Mouse (Mus musculus) hindbrain, embryonic 10.5 days (tissue): ENCODE measurements at regions not wholly inside any gene's neighbourhood (a gene's known extent, or its start where the extent isn't known, plus 50 kb on each side); places are given as distances from the start of the nearest gene placed in this dataset.
"Not testable (repeated sequence)": the region's sequence is repeated elsewhere in the genome, so short reads cannot be mapped to it uniquely, and the experiment has no call there.

Source experiments
- DNase-seq: peaks from one replicate; pipeline ENCODE4 v3.0.0-alpha.2; 2017; ENCODE audit warnings: low spot score
- H3K27ac ChIP-seq: fragments of 300-500 bp; sonication (generic); 2 replicates; pipeline ENCODE4 v1.5.1; 2016; ENCODE audit warnings: mild to moderate bottlenecking, moderate library complexity
- H3K27me3 ChIP-seq: fragments of 300-500 bp; sonication (generic); 2 replicates; pipeline ENCODE4 v1.6.1; 2016; ENCODE audit warnings: mild to moderate bottlenecking; ENCODE audit not compliant: poor library complexity, insufficient read depth, severe bottlenecking
- H3K36me3 ChIP-seq: fragments of 300-500 bp; sonication (generic); 2 replicates; pipeline ENCODE4 v1.6.1; 2016; ENCODE audit warnings: mild to moderate bottlenecking, moderate library complexity
- H3K4me1 ChIP-seq: fragments of 300-500 bp; sonication (generic); replicated peaks from 2 replicates; pipeline ENCODE4 v1.6.1; 2016; ENCODE audit warnings: mild to moderate bottlenecking
- H3K4me3 ChIP-seq: fragments of 300-500 bp; sonication (generic); 2 replicates; pipeline ENCODE4 v1.5.1; 2016; ENCODE audit warnings: mild to moderate bottlenecking, moderate library complexity
- H3K9me3 ChIP-seq: fragments of 300-500 bp; sonication (generic); 2 replicates; pipeline ENCODE4 v1.6.1; 2016; ENCODE audit warnings: mild to moderate bottlenecking, moderate library complexity
- WGBS: fragments of 180-500 bp; shearing (Covaris S2); methylation state at CpG from one replicate; pipeline ENCODE4 v1.1.7; 2016; 5-methylcytosine and 5-hydroxymethylcytosine counted together

DNA sequence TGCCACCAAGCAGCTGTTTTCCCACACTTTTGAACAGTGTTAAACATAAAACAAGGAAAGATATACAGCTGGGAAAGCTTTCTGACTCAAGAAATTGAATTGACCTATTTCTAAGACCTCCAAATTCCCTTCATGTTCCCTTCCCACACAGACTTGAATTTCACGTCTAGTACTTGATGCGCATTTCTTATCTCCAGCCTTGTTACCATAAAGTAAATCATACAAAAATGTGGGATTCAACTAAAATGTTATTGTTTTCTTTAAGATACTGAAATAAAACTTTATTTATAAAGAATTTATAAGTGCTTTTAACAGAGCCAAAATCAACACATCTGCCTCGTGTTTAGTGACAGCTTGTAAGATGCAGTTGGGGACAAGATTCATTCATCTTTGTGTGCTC lies 289.7 kb downstream of the Pros1 start:
- Histone ChIP-seq H3K4me3 (no peak overlapping the region), H3K27ac (no peak overlapping the region), H3K9me3 (no peaks in the 10 kb centered on the region), H3K36me3 (no peaks in the 10 kb centered on the region), H3K27me3 (no peaks in the 10 kb centered on the region), H3K4me1 (no peaks in the 10 kb centered on the region)
- 92% methylated on average over 3 of the region's 3 CpGs for WGBS
- DNase-seq, result no peak

DNA sequence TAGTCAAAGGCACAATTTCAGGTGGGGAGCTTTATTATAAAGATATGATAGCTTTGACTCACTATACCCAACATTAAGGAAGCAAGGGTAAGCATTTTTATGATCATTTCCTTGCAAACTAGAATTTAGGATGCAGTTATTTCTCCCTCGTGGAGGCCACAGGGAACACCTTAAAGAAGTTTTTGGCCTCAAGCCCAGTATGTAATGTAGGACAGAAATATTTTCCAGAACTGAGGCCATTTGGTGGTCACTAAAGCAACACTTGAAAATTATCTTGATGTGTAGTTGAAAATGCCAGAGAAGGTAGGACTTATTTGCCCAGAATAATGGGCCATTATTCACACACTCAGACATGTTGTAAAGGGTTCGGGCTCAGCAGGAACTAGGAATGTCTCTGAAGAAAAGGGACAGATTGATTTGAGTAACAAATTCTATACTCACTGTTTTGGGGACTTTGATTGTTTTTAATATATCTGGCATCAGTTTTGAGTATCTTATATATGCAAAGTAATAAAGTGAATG lies 301.3 kb downstream of the Pros1 start:
- Histone ChIP-seq H3K4me1 (no peaks in the 10 kb centered on the region), H3K27me3 (no peaks in the 10 kb centered on the region), H3K9me3 (no peaks in the 10 kb centered on the region), H3K4me3 (no peak overlapping the region), H3K36me3 (no peaks in the 10 kb centered on the region), H3K27ac (no peak overlapping the region)
- 77% methylated on average over 2 of the region's 2 CpGs for WGBS
- no peak for DNase-seq

DNA sequence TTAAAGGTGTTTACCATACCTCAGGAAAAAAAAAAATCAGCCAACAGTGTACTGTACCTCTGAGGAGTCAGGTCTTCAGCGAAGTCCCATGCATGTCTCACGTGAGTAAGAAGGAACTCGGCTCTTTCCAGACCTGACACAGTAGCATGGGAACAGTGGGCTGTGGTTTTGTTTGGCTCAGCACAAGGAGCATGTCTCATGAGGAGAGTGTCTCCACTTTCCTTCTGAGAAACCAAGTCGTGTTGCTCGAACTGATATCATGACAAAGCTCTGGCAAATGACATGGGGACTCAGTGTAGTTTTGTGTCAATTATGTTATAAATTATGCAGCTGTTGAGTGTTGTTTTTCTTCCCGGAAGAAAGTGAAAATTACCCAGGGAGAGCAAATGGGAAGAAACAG lies 316.0 kb downstream of the Pros1 start:
- 82% methylated on average over 6 of the region's 6 CpGs for WGBS
- Histone ChIP-seq H3K4me3 (no peak overlapping the region), H3K9me3 (no peaks in the 10 kb centered on the region), H3K36me3 (no peaks in the 10 kb centered on the region), H3K27ac (no peak overlapping the region), H3K4me1 (no peaks in the 10 kb centered on the region; the same call in 1 of the 2 replicates), H3K27me3 (no peaks in the 10 kb centered on the region)
- DNase-seq, result no peak

DNA sequence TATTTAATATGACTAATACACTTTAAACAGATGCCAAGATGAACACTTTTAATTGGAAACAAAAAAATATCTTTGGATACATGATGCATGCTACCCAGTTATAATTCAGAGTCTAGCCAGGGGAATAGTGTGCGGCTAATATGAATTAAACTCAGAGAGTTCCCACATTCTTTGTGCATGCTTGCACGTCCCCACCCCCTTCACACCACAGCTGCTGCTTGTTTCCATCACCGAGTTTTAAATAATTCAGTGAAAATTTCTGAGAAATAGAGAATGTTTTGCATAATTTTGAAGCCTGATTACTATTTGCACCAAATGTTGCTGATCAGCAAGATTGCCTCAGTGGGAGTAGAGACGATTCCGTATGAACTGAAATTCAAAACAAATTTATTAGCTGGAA lies 325.1 kb downstream of the Pros1 start:
- H3K4me3 ChIP-seq, result no peak overlapping the region
- H3K36me3 ChIP-seq, result no peaks in the 10 kb centered on the region
- H3K4me1 ChIP-seq, result no peaks in the 10 kb centered on the region
- DNase-seq, result no peak
- WGBS, result 75% methylated on average over 5 of the region's 5 CpGs
- no peaks in the 10 kb centered on the region for H3K9me3 ChIP-seq
- H3K27ac ChIP-seq, result no peak overlapping the region
- H3K27me3 ChIP-seq, result no peaks in the 10 kb centered on the region

DNA sequence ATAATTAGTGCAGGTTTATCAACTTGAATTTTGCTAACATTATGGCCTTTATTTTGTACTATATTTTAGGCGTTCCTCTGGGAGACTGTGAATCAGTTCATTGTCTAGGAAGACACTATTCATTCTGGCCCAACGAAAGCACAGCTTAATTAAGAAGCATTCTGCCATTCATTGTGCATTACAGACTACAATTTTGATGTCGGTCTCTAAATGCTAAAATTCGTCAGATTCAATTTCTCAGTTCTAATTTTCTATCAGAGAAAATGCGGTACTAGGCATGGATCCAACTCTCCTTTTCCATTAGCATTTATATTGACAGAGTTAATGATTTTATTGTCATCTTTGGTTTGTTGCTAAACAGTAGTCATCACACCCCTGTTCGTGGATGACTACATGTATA lies 337.1 kb downstream of the Pros1 start:
- H3K36me3 ChIP-seq, result no peaks in the 10 kb centered on the region
- 77% methylated on average over 6 of the region's 6 CpGs for WGBS
- no peaks in the 10 kb centered on the region for H3K27me3 ChIP-seq
- DNase-seq, result no peak
- H3K27ac ChIP-seq, result no peak overlapping the region
- no peak overlapping the region for H3K4me3 ChIP-seq
- no peaks in the 10 kb centered on the region for H3K9me3 ChIP-seq
- no peaks in the 10 kb centered on the region for H3K4me1 ChIP-seq

DNA sequence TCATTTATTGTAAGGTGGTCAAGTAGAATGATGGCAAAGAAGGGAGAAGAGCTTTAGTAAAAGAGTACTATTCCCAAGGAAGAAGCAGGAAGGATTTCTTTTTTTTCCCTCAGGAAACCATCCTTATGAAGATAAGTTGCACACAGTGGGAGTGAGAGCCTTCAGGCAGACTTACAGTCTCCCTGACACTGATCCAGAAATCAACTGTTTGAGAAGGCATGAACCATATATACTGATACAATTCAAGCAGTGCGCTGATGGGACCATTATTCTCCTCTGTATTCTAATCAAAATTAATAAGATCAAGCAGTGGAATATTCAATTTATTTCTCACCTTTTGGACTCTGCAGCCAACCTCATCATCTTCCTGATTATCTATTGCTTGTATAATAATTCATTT lies 337.5 kb downstream of the Pros1 start:
- 89% methylated on average over 1 of the region's 1 CpGs for WGBS
- Histone ChIP-seq H3K27me3 (no peaks in the 10 kb centered on the region), H3K36me3 (no peaks in the 10 kb centered on the region), H3K4me3 (no peak overlapping the region), H3K4me1 (no peaks in the 10 kb centered on the region), H3K27ac (no peak overlapping the region), H3K9me3 (no peaks in the 10 kb centered on the region)
- no peak for DNase-seq

DNA sequence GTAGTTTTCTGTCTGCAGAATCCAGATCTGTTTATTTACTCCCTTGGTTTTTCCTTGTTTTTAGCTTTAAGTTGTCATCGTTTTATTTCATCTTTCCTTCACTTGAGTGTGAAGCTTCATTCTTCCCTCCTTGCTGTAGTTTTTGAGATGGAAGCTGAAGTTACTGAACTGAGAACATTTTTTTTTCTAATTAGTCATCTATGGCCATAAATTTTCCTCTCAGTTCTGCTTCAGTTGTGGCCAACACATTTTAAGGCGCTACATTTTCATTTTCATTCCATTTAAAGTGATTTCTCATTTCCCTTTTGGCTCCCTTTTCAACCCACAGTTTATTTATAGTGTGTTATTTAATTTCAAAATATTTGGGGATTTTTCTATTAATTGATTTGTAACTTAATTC lies 340.5 kb downstream of the Pros1 start:
- H3K27me3 ChIP-seq, result no peaks in the 10 kb centered on the region
- no peaks in the 10 kb centered on the region for H3K36me3 ChIP-seq
- DNase-seq, result no peak
- no peaks in the 10 kb centered on the region for H3K4me1 ChIP-seq
- H3K4me3 ChIP-seq, result no peak overlapping the region
- 89% methylated on average over 2 of the region's 2 CpGs for WGBS
- no peak overlapping the region for H3K27ac ChIP-seq
- no peaks in the 10 kb centered on the region for H3K9me3 ChIP-seq

DNA sequence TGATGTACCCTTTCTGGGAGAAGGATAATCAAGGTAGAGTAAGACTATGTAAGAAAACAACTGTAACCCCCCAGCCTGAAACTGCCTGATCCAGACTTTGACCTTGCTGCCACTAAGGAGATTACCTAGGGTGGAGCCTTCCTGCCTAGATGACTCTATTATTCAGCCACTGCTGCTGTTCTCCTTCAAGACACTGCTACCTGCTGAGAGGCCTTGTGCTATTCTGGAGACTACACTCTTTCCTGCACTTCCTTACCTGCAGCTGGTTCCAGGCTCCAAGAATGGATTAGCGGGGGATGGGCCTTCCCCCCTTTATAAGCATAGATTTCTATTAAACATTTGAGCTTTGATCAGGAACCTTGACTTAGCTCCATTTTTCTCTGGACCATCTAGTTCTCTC lies 359.4 kb downstream of the Pros1 start:
- H3K9me3 ChIP-seq, H3K36me3 ChIP-seq, H3K27me3 ChIP-seq, H3K4me3 ChIP-seq, H3K4me1 ChIP-seq, H3K27ac ChIP-seq, DNase-seq: not testable (repeated sequence)
- WGBS, result 90% methylated on average over 1 of the region's 1 CpGs

DNA sequence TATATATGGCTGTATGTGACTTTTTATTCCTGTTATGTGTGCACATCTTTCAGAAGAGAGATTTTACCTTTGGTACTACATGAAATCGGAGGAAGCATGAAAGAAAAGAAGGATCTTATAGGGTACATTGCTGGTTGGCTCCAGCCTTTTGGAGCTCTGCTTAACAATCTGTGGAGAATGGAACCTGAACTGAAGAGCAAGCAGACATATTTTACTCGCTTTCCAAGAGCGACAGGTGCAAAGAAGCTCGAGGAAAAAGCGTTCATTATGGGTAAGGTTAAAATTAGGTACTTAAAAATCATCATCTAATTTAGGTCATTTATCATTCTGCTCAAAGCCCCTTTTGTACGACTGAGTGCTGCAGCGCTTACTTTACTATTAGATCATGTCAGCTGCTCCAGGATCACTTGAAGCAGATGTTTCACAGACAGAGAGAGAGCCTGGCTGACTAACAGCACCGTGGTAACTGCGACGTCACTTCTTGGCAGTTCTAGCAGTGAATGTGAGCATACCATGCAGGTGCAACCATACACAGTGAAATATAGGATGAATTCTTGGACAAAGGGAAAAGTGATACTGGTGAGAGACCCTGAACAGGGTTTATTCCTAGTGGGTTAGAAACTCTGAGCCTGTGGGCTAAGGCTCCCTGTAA lies 366.2 kb downstream of the Pros1 start:
- no peaks in the 10 kb centered on the region for H3K9me3 ChIP-seq
- no peaks in the 10 kb centered on the region for H3K36me3 ChIP-seq
- no peak overlapping the region for H3K4me3 ChIP-seq
- H3K27me3 ChIP-seq, result no peaks in the 10 kb centered on the region
- H3K27ac ChIP-seq, result no peak overlapping the region
- H3K4me1 ChIP-seq, result 0 out of 2 replicates have a peak, but pooled peaks cover 3% of the 10 kb centered on the region
- no peak for DNase-seq
- 75% methylated on average over 10 of the region's 10 CpGs for WGBS

DNA sequence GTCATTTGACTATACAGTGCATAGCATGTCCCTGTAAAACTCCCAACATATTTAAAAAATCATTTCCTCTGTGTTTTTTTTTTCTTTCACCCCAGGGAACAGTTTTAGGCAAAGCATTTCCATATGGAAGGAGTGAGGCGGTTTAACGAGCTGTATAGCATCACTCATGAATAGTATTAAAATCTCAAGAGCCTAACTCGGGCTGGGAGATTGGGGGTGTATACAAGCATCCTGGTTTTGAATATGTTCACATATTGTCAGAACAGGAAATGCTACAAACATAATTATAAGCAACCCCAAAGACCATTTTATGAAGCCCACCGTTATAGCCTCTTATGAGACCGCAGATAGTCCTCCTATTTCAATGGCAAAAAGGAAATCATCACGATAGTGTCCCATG lies 370.5 kb downstream of the Pros1 start:
- Histone ChIP-seq H3K9me3 (no peaks in the 10 kb centered on the region), H3K27ac (no peak overlapping the region), H3K27me3 (no peaks in the 10 kb centered on the region), H3K4me1 (0 out of 2 replicates have a peak, but pooled peaks cover 3% of the 10 kb centered on the region), H3K36me3 (no peaks in the 10 kb centered on the region), H3K4me3 (no peak overlapping the region)
- WGBS, result 88% methylated on average over 6 of the region's 6 CpGs
- no peak for DNase-seq

DNA sequence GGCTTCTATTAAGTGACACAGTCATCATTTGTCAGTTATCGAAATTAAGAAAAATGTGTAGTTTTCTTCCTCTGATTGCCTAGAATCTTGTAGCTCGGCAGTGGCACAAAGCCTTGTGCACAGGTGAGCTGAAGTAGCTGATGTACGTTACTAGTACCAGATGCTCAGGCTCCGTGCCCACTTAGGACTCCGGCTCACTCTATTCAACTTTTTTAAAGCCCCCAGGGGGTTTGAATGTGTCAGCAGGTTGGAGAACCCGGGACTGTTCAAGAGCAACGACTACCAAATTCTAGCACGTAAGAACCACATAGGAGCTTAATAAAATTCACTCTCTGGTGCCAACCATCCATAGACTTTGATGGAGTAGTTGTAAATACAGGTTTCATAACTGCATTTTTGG lies 371.0 kb downstream of the Pros1 start:
- DNase-seq, result no peak
- Histone ChIP-seq H3K36me3 (no peaks in the 10 kb centered on the region), H3K4me1 (0 out of 2 replicates have a peak, but pooled peaks cover 3% of the 10 kb centered on the region), H3K9me3 (no peaks in the 10 kb centered on the region), H3K27me3 (no peaks in the 10 kb centered on the region), H3K27ac (no peak overlapping the region), H3K4me3 (no peak overlapping the region)
- 75% methylated on average over 8 of the region's 8 CpGs for WGBS

DNA sequence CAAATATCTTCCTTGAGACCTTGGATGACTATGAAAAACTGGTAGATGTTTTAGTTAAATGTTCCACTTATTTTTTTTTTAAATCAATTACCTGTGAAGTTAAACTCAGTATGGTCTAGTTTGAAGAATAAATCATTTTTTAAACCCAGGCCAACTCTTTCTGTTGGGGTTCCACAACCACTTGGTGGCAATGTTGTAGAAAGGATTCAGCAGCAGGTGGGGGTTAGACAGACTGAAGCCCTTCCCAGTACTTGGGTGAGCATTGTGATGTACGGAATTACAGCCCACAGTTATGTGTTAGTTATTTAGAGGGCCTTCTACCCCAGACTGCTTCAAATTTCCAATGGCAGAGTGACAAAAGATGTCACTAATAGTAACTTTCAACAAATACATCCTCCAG lies 375.0 kb downstream of the Pros1 start:
- Histone ChIP-seq H3K4me3 (no peak overlapping the region), H3K27me3 (no peaks in the 10 kb centered on the region), H3K4me1 (no peaks in the 10 kb centered on the region), H3K9me3 (no peaks in the 10 kb centered on the region), H3K36me3 (no peaks in the 10 kb centered on the region), H3K27ac (no peak overlapping the region)
- DNase-seq, result no peak
- WGBS, result 47% methylated on average over 1 of the region's 1 CpGs

DNA sequence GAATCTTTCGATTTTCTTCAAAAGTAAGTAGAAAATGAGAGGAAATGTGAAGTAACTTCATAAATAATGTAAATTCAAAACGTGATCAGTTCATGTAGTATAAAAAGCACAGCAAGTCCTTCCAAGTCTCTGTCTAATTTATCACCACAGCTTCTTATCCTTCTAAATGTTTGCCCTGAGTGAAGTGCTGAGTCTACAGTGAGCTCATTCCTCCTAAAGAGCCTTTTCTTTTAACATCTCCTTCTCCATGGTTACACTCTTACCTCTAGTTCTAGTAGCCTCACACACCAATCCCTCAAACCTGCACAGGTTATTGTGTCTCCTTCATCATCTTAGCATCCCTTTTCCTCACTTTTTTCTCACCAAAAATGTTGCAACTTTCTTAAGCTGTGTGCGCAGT lies 375.5 kb downstream of the Pros1 start:
- H3K9me3 ChIP-seq, result no peaks in the 10 kb centered on the region
- no peaks in the 10 kb centered on the region for H3K27me3 ChIP-seq
- no peak overlapping the region for H3K4me3 ChIP-seq
- WGBS, result 76% methylated on average over 3 of the region's 3 CpGs
- no peak overlapping the region for H3K27ac ChIP-seq
- H3K36me3 ChIP-seq, result no peaks in the 10 kb centered on the region
- H3K4me1 ChIP-seq, result no peaks in the 10 kb centered on the region
- no peak for DNase-seq

DNA sequence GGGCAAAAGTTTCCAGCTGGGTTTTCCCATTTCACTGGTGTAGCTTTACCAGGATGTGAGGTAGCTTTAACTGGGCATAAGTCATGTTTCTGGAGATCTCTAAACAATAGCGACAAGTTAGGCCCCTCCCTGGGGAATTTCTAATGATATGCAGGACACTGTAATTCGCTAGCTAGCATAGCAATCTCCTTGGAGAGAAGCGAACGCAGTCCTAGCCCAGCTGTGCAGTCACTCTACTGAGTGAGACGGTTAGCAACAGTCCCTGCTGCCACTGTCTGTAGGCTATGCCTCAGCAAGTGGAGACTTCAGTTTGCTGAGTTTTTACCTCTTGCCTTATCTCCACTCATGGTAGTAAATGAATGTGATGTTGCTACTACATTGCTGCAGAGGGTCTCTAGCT lies 416.1 kb downstream of the Pros1 start:
- no peak for DNase-seq
- Histone ChIP-seq H3K27ac (no peak overlapping the region), H3K27me3 (no peaks in the 10 kb centered on the region), H3K4me1 (peaks cover 6% of the 10 kb centered on the region; the same call in 1 of the 2 replicates), H3K4me3 (no peak overlapping the region), H3K9me3 (no peaks in the 10 kb centered on the region), H3K36me3 (no peaks in the 10 kb centered on the region)
- 35% methylated on average over 5 of the region's 5 CpGs for WGBS
